16 mouse cellular contexts compared by ENCODE assay signal in genomic region chr10:8369894-8370500, GRCm38 (mm10).
DNase-seq lines count a peak whose midpoint lies in the region; ATAC-seq and TF ChIP-seq lines count a peak whose summit lies in the region.
"Had no signal": no experiment of that assay in that cellular context is flagged by ENCODE, and none has a peak within 500 bp of the region (broad histone marks: within the 10 kb centered on the region; RNA-seq: fewer than 3 reads in every experiment).

No protein-coding gene starts in this region.

- ATAC-seq in megakaryocyte-erythroid progenitor cell, adult 5-6 weeks (replicated peaks; ENCODE audit: low FRiP score, low TSS enrichment, poor library complexity, severe bottlenecking) = peak; percentile 52; the same call in 1 of the 2 replicates
- ATAC-seq in frontal cortex, adult (ENCODE audit: low TSS enrichment) = no peak
- ATAC-seq: activated CD4-positive, CD25-positive, alpha-beta regulatory T cell, adult 4 months had no signal

- DNase-seq in layer of hippocampus, adult 2 months (ENCODE audit: low spot score in 2 of 2) = no peak
- no peak for DNase-seq in layer of hippocampus, adult 11-12 months (ENCODE audit: low spot score)
- DNase-seq in 416B (ENCODE audit: low read depth) = peak; percentile 14
- DNase-seq in ZHBTc4 (ENCODE audit: low read depth, low spot score) = peak; percentile 43
- DNase-seq in cerebellum, postnatal 10 days = no peak
- DNase-seq: adrenal gland, postnatal 36 days; heart, adult 11 months; liver; lung, embryonic 14.5 days; retina, postnatal 1 day had no signal

- no peak overlapping the region for H3K4me3 ChIP-seq in layer of hippocampus, adult 2 months
- H3K4me3 ChIP-seq: heart, embryonic 15.5 days; hindbrain, embryonic 12.5 days; neural tube, embryonic 15.5 days had no signal

- TF ChIP-seq CTCF in layer of hippocampus, adult 2 months (conservative IDR thresholded peaks at IDR 0.05) = 0 out of 2 replicates have a peak, but pooled peaks have one; percentile 19

- H3K27ac ChIP-seq in layer of hippocampus, adult 2 months = no peak overlapping the region
- H3K27ac ChIP-seq: heart, embryonic 15.5 days; hindbrain, embryonic 12.5 days; neural tube, embryonic 15.5 days had no signal

Comparison
In these comparisons a context has a peak if more than half of its experiments do, and no peak if none do; other contexts are left out.
1. DNase-seq: peak in 416B (single experiment) and ZHBTc4 (single experiment); none in layer of hippocampus, adult 2 months (0 of 2), layer of hippocampus, adult 11-12 months (single experiment) and cerebellum, postnatal 10 days (0 of 2).